Mouse (Mus musculus) forebrain, embryonic 15.5 days (tissue): ENCODE results near the gene Smyd2. TPM values are rescaled to one million over a fixed set of nuclear protein-coding genes. Genes with fewer than 3 reads are reported as not detected.

ENCODE experiments used
- ATAC-seq: fragments of 200-750 bp; cut with Nextera tagmentation; replicated peaks from 2 replicates; pipeline ENCODE4 v1.8.0; 2017; ENCODE audit warnings: mild to moderate bottlenecking, moderate TSS enrichment, moderate library complexity
- H3K27ac ChIP-seq: fragments of 300-500 bp; sonication (generic); replicated peaks from 2 replicates; pipeline ENCODE4 v1.5.1; 2015; ENCODE audit warnings: mild to moderate bottlenecking, inconsistent platforms
- H3K27me3 ChIP-seq: fragments of 300-500 bp; sonication (generic); 2 replicates; pipeline ENCODE4 v1.6.1; 2015; ENCODE audit warnings: inconsistent platforms
- H3K36me3 ChIP-seq: fragments of 300-500 bp; sonication (generic); 2 replicates; pipeline ENCODE4 v1.6.1; 2015; ENCODE audit warnings: mild to moderate bottlenecking, inconsistent platforms
- H3K4me1 ChIP-seq: fragments of 300-500 bp; sonication (generic); 2 replicates; pipeline ENCODE4 v1.6.1; 2015; ENCODE audit warnings: inconsistent platforms
- H3K4me2 ChIP-seq: fragments of 300-500 bp; sonication (generic); replicated peaks from 2 replicates; pipeline ENCODE4 v1.6.1; 2015; ENCODE audit warnings: mild to moderate bottlenecking, inconsistent platforms
- H3K4me3 ChIP-seq: fragments of 300-500 bp; sonication (generic); 2 replicates; pipeline ENCODE4 v1.5.1; 2015; ENCODE audit warnings: mild to moderate bottlenecking, inconsistent platforms
- H3K9ac ChIP-seq: fragments of 300-500 bp; sonication (generic); replicated peaks from 2 replicates; pipeline ENCODE4 v1.6.1; 2015; ENCODE audit warnings: mild to moderate bottlenecking, inconsistent platforms
- H3K9me3 ChIP-seq: fragments of 300-500 bp; sonication (generic); 2 replicates; pipeline ENCODE4 v1.6.1; 2016; ENCODE audit warnings: inconsistent platforms
- WGBS: fragments of 180-500 bp; shearing (Covaris S2); methylation state at CpG from one replicate; pipeline ENCODE4 v1.1.7; 2015; ENCODE audit warnings: mixed read lengths; 5-methylcytosine and 5-hydroxymethylcytosine counted together
- polyA plus RNA-seq: library from polyadenylated mRNA; unstranded; fragments of >200 nt; fragmentation: Nextera tagmentation; extraction: Ambion mirVana; gene quantifications from 2 replicates; pipeline ENCODE4 v1.2.1, GENCODE M21; 2015

The Smyd2 gene
- polyA plus RNA-seq, 1 experiment from 2014 or later: 65.8 TPM

GRCm38 (mm10) chr1:189932190-189932589, 10.0 kb upstream of the Smyd2 start:
- H3K27ac ChIP-seq: no peak overlapping the region
- H3K27me3 ChIP-seq: no peaks in the 10 kb centered on the region
- H3K4me3 ChIP-seq: no peak overlapping the region
- no peak overlapping the region for H3K9ac ChIP-seq
- no peaks in the 10 kb centered on the region for H3K36me3 ChIP-seq
- whole genome bisulfite sequencing: 31% methylated on average over 12 of the region's 12 CpGs
- ATAC-seq: no peak
- H3K9me3 ChIP-seq: no peaks in the 10 kb centered on the region
- H3K4me2 ChIP-seq: no peak overlapping the region
- 0 out of 2 replicates have a peak, but pooled peaks cover 4% of the 10 kb centered on the region for H3K4me1 ChIP-seq

GRCm38 (mm10) chr1:189929896-189930295, 7.7 kb upstream of the Smyd2 start:
- ATAC-seq: no peak
- WGBS: 65% methylated on average over 4 of the region's 4 CpGs
- no peak overlapping the region for H3K4me2 ChIP-seq
- H3K4me3 ChIP-seq: no peak overlapping the region
- H3K9me3 ChIP-seq: no peaks in the 10 kb centered on the region
- no peaks in the 10 kb centered on the region for H3K36me3 ChIP-seq
- H3K9ac ChIP-seq: no peak overlapping the region
- H3K4me1 ChIP-seq: 0 out of 2 replicates have a peak, but pooled peaks cover 4% of the 10 kb centered on the region
- H3K27me3 ChIP-seq: no peaks in the 10 kb centered on the region
- H3K27ac ChIP-seq: no peak overlapping the region

DNA sequence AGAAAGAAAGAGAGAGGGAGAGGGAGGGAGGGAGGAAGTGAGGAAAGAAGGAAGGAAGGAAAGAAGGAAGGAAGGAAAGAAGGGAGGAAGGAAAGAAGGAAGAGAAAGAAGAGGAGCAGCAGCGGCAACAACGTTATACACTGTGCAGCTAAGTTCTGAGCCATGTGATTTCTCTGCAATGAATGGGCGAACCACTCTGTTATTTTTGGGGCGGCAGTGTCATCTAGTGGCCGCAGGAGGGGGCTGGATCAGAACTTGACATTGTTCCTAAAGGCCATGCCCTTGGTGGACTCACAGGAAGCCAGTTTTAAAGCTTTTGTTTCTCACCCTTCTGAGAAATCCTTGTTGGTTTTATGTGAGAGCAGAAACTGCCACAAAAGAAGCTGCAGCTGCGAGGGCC, 5.5 kb upstream of the Smyd2 start:
- Histone ChIP-seq H3K4me1 (peaks cover 8% of the 10 kb centered on the region), H3K36me3 (no peaks in the 10 kb centered on the region), H3K4me2 (no peak overlapping the region), H3K27ac (no peak overlapping the region), H3K4me3 (no peak overlapping the region), H3K27me3 (no peaks in the 10 kb centered on the region), H3K9ac (no peak overlapping the region), H3K9me3 (no peaks in the 10 kb centered on the region)
- ATAC-seq: 0 out of 2 replicates have a peak, but pooled peaks have one; percentile 46
- 8% methylated on average over 6 of the region's 6 CpGs for WGBS

DNA sequence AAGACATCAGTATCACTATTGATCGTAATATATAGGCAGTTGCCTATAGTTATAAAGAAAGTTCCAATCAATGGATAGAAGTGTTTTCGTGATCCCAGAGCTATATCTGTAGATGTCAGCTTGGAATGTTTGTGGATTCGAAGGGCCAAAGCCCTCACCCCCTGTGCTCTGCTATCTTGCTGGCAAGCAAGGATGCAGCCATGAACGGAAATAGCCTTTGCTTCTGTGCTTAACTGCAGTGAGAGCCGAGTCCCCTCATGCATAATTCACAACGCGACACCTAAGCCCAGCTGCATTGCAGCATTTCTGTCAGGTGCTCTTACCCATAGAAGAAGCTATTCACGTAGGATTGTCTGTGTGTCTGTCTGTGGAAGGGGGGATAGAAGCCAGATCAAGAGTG, 4.1 kb upstream of the Smyd2 start:
- H3K9ac ChIP-seq: no peak overlapping the region
- H3K27ac ChIP-seq: no peak overlapping the region
- WGBS: 73% methylated on average over 8 of the region's 8 CpGs
- peaks cover 18% of the 10 kb centered on the region for H3K4me1 ChIP-seq
- H3K36me3 ChIP-seq: no peaks in the 10 kb centered on the region
- no peak for ATAC-seq
- no peaks in the 10 kb centered on the region for H3K9me3 ChIP-seq
- no peak overlapping the region for H3K4me2 ChIP-seq
- H3K4me3 ChIP-seq: no peak overlapping the region
- no peaks in the 10 kb centered on the region for H3K27me3 ChIP-seq

- Histone ChIP-seq H3K27me3 (no peaks in the 10 kb centered on the region), H3K4me1 (peaks cover 29% of the 10 kb centered on the region), H3K4me2 (no peak overlapping the region), H3K4me3 (no peak overlapping the region), H3K9me3 (no peaks in the 10 kb centered on the region), H3K27ac (no peak overlapping the region), H3K36me3 (no peaks in the 10 kb centered on the region), H3K9ac (no peak overlapping the region)
- WGBS: 87% methylated on average over 22 of the region's 22 CpGs
- ATAC-seq: no peak
These were observed 1.9 kb upstream of the Smyd2 start for GRCm38 (mm10) chr1:189923871-189924568.

DNA sequence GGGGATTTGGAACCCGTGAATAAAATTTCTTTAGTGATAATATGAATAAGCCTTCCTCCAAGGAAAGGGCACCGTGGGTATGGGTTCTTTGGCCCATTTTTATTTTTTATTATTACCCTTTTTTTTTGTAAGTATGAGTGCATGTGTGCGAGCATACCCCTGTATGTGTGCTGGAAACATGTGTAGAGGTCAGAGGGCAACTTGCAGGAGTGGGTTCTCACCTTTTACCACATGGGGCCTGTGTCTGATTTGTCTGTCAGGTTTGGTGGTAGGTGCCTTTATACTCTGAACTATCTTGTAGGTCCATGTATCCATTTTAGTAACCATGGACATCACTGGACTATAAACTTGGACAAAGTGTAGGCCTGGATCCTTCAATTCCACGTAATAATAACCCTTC, 994 bp upstream of the Smyd2 start:
- no peak overlapping the region for H3K27ac ChIP-seq
- no peak overlapping the region for H3K4me2 ChIP-seq
- H3K9me3 ChIP-seq: no peaks in the 10 kb centered on the region
- ATAC-seq: no peak
- H3K36me3 ChIP-seq: no peaks in the 10 kb centered on the region
- 72% methylated on average over 4 of the region's 4 CpGs for WGBS
- H3K9ac ChIP-seq: no peak overlapping the region
- H3K4me1 ChIP-seq: peaks cover 29% of the 10 kb centered on the region
- no peaks in the 10 kb centered on the region for H3K27me3 ChIP-seq
- H3K4me3 ChIP-seq: no peak overlapping the region

- ATAC-seq: peak; percentile 9; the same call in 1 of the 2 replicates
- H3K36me3 ChIP-seq: no peaks in the 10 kb centered on the region
- H3K27me3 ChIP-seq: no peaks in the 10 kb centered on the region
- peaks cover 25% of the 10 kb centered on the region for H3K4me1 ChIP-seq
- no peak overlapping the region for H3K27ac ChIP-seq
- H3K4me3 ChIP-seq: peak overlapping the region; percentile 72
- H3K9me3 ChIP-seq: no peaks in the 10 kb centered on the region
- H3K4me2 ChIP-seq: peak overlapping the region; percentile 92
- peak overlapping the region; percentile 73 for H3K9ac ChIP-seq
- 12% methylated on average over 9 of the region's 9 CpGs for WGBS
These were observed 558 bp upstream of the Smyd2 start for GRCm38 (mm10) chr1:189922721-189923120.

DNA sequence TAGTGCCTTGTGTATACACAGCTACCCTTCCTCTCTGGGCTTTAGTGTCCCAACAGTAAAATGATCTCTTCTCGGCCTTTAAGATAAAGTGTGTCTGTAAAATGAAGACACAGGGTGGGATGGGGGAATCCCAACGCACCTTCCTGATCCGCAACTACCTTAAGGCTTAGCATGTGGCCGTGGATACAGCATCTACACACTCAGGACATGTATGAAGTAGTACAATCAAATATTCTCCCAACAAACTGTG, 670 bp downstream of the Smyd2 start:
- peak overlapping the region; percentile 92 for H3K4me2 ChIP-seq
- H3K4me3 ChIP-seq: peak overlapping the region; percentile 72
- peaks cover 25% of the 10 kb centered on the region for H3K4me1 ChIP-seq
- no peaks in the 10 kb centered on the region for H3K36me3 ChIP-seq
- peak overlapping the region; percentile 73 for H3K9ac ChIP-seq
- H3K27ac ChIP-seq: no peak overlapping the region
- peak; percentile 42 for ATAC-seq
- no peaks in the 10 kb centered on the region for H3K9me3 ChIP-seq
- no peaks in the 10 kb centered on the region for H3K27me3 ChIP-seq
- WGBS: 11% methylated on average over 4 of the region's 4 CpGs

DNA sequence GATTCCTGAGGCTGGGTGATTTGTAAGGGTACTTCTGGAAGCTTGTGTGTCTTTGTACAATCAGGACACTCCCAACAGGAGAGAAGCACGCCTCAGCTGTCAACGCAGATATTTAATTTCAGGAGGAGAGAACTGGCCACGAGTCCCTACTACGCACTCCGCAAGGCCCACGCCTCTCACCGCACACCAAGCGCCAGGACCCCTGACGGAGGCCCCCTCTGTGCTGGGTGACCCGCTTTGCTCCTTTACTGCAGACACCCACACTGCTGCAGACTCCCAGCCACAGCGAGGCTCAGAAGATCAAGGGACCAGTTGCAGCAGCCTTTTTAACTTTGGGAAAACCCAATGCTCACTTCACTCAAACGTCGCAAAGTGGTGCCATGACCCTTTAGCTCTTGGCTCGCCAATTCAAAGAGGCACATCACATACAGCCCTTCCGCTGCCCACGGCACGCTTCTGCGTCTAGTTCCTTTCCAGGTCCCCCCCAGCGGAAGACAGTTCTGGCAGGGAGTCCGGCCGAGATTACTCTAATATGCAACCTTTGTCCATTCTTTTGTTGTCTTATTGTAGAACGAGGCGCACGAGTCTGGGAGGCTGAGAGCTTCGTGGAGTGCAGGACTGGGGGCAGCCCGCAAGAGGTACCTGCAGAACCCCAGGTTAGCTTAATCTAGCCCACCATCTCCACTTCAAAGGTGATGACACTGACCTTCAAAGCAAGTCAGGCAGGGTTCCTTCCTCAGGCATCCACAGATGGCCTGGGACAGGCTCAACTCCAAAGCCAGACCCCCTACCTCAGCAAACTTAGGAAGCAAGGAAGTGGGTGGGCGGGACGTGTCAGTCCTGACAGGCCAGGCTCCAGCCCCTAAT, 1.2 kb downstream of the Smyd2 start:
- Histone ChIP-seq H3K9me3 (no peaks in the 10 kb centered on the region), H3K4me3 (peak overlapping the region; percentile 72), H3K36me3 (no peaks in the 10 kb centered on the region), H3K4me1 (peaks cover 25% of the 10 kb centered on the region), H3K27me3 (no peaks in the 10 kb centered on the region), H3K27ac (no peak overlapping the region), H3K9ac (peak overlapping the region; percentile 73), H3K4me2 (peak overlapping the region; percentile 92)
- 52% methylated on average over 28 of the region's 28 CpGs for WGBS
- ATAC-seq: peak; percentile 36; the same call in 1 of the 2 replicates

- 78% methylated on average over 3 of the region's 3 CpGs for WGBS
- Histone ChIP-seq H3K27ac (no peak overlapping the region), H3K4me2 (no peak overlapping the region), H3K9me3 (no peaks in the 10 kb centered on the region), H3K4me1 (peaks cover 25% of the 10 kb centered on the region), H3K27me3 (no peaks in the 10 kb centered on the region), H3K4me3 (no peak overlapping the region), H3K9ac (no peak overlapping the region), H3K36me3 (no peaks in the 10 kb centered on the region)
- ATAC-seq: no peak
These were observed 2.4 kb downstream of the Smyd2 start for GRCm38 (mm10) chr1:189919756-189920155.

DNA sequence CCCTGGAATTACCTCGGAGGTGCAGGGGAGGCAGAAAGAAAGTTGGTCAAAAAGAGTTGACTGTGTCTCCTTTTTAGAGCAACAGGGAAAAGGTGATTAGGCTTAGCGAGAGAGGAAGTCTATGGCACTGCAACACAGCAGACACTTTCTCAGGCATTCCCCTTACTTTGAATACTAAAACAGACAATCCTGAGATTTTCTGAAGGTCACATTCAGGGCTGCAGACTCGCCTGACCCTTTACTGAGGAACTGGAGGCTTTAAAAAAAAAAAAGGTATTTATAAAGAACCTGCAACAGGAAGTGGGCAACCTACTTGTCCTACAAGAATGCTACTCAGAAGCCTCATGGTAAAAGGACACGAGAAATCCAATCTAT, 5.0 kb downstream of the Smyd2 start:
- H3K9me3 ChIP-seq: no peaks in the 10 kb centered on the region
- no peak for ATAC-seq
- WGBS: 43% methylated on average over 4 of the region's 4 CpGs

DNA sequence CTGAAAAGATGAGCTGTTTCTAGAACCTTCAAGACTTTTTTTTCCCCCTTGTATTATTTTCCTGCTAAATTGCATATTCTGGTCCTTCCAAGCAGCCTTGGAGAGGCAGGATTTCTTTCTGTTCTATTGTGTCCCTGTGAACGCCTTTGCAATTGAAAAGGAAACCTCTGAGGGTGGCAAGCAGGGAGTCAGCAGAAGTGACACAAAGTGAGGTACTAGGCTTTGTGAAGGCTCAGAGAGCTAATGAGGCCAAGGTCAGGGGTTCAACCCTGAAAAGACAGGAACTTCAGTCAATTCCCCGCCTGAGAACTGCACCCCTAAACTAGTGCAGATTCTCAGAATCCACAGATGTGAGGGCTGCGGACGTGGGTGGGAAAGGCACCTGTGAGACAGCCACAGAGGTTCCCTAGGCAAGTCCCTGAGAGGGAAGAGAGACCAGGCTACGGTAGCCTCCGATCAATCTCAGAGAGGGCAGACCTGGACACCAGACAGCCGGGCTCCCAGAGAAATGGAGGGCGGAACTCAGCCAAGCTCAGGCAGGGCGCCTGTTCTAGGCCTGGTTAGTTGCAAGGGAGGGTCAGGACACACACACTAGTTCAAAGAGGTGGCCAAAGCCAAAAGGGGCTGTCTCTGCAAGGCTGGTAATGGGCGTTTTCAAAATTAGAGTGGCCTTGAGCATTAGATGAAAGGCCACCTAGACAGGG, 5.6 kb downstream of the Smyd2 start:
- Histone ChIP-seq H3K9me3 (no peaks in the 10 kb centered on the region), H3K4me3 (no peak overlapping the region), H3K36me3 (no peaks in the 10 kb centered on the region), H3K9ac (no peak overlapping the region), H3K27ac (no peak overlapping the region), H3K27me3 (no peaks in the 10 kb centered on the region), H3K4me1 (peaks cover 15% of the 10 kb centered on the region), H3K4me2 (no peak overlapping the region)
- 33% methylated on average over 10 of the region's 10 CpGs for WGBS
- no peak for ATAC-seq

More for the DNA sequence above, 5.0 kb downstream of the Smyd2 start:
- no peak overlapping the region for H3K4me3 ChIP-seq
- H3K36me3 ChIP-seq: no peaks in the 10 kb centered on the region
- no peak overlapping the region for H3K9ac ChIP-seq
- H3K4me1 ChIP-seq: peaks cover 18% of the 10 kb centered on the region
- no peaks in the 10 kb centered on the region for H3K27me3 ChIP-seq
- H3K4me2 ChIP-seq: no peak overlapping the region
- no peak overlapping the region for H3K27ac ChIP-seq
